Mouse (Mus musculus) ES-E14 (cell line): ENCODE measurements around the gene Fbln2. TPM values are rescaled to one million over a fixed set of nuclear protein-coding genes. Genes with fewer than 3 reads are reported as not detected.

Source experiments
- DNase-seq: peaks from one replicate; pipeline ENCODE4 v3.0.0-alpha.2; 2013; ENCODE audit warnings: low read depth, low spot score
- H3K27ac ChIP-seq: 2 replicates; pipeline ENCODE4 v1.5.1; 2012; ENCODE audit warnings: low read depth, mild to moderate bottlenecking, low read length, moderate library complexity, mixed read lengths; ENCODE audit not compliant: poor library complexity, insufficient read depth, severe bottlenecking
- H3K36me3 ChIP-seq: 2 replicates; pipeline ENCODE4 v1.6.1; 2012; ENCODE audit warnings: mild to moderate bottlenecking, low read length, moderate library complexity, mixed read lengths; ENCODE audit not compliant: control insufficient read depth, poor library complexity, insufficient read depth, severe bottlenecking
- H3K4me1 ChIP-seq, 2 experiments: fragments of 150-350 bp in 1 of 2; sonication (generic) in 1 of 2; 2 replicates each; pipeline ENCODE4 v1.6.1; 2012; ENCODE audit warnings: low read length in 2 of 2, mild to moderate bottlenecking in 1 of 2, mixed read lengths in 1 of 2; ENCODE audit not compliant: control insufficient read depth in 2 of 2, insufficient read depth in 2 of 2, poor library complexity in 1 of 2
- H3K4me3 ChIP-seq, 2 experiments: fragments of 150-350 bp in 1 of 2; sonication (generic) in 1 of 2; 2 replicates each; pipeline ENCODE4 v1.5.1; 2012; ENCODE audit warnings: low read length in 2 of 2, low read depth in 1 of 2, mild to moderate bottlenecking in 1 of 2, mixed read lengths in 1 of 2; ENCODE audit not compliant: insufficient read depth in 1 of 2, poor library complexity in 1 of 2, severe bottlenecking in 1 of 2
- H3K9ac ChIP-seq: 2 replicates; pipeline ENCODE4 v1.6.1; 2012; ENCODE audit warnings: low read depth, mild to moderate bottlenecking, low read length, mixed read lengths; ENCODE audit not compliant: poor library complexity, insufficient read depth, severe bottlenecking
- H3K9me3 ChIP-seq: fragments of 150-350 bp; sonication (generic); 2 replicates; pipeline ENCODE4 v1.6.1; 2012; ENCODE audit warnings: low read depth, mild to moderate bottlenecking, low read length; ENCODE audit not compliant: control insufficient read depth, insufficient read depth
- CHD2 ChIP-seq: IDR thresholded peaks from 2 replicates; pipeline ENCODE4 v1.6.1; 2014; ENCODE audit warnings: mild to moderate bottlenecking, low read depth, low read length, inconsistent platforms
- HCFC1 ChIP-seq: IDR thresholded peaks from 2 replicates; pipeline ENCODE4 v1.6.1; 2012; ENCODE audit warnings: low read length, inconsistent platforms, borderline replicate concordance; ENCODE audit not compliant: insufficient read depth
- MAFK ChIP-seq: IDR thresholded peaks from 2 replicates; pipeline ENCODE4 v1.6.1; 2014; ENCODE audit warnings: mild to moderate bottlenecking, low read depth, low read length, inconsistent platforms; ENCODE audit not compliant: insufficient read depth
- ZC3H11A ChIP-seq: IDR thresholded peaks from 2 replicates; pipeline ENCODE4 v1.6.1; 2012; ENCODE audit warnings: low read depth, mild to moderate bottlenecking, inconsistent platforms, low read length, borderline replicate concordance
- ZNF384 ChIP-seq: IDR thresholded peaks from 2 replicates; pipeline ENCODE4 v1.6.1; 2012; ENCODE audit warnings: low read depth, low read length, inconsistent platforms
- in situ Hi-C, 2 experiments: fragments of 600-800 bp; cut with MboI; formaldehyde crosslinking; loops; one replicate each; pipeline ENCODE4 v1.15.1; 2025; ENCODE audit warnings: low sequenced_read_pairs in 2 of 2, inconsistent platforms in 1 of 2; ENCODE audit not compliant: unreplicated experiment in 2 of 2
- total RNA-seq: library from RNA; depleted of rRNA; stranded (reverse); fragments of 300-350 nt; gene quantifications from 2 replicates; pipeline ENCODE4 v1.2.3, GENCODE M21; 2012

Fbln2 gene
- total RNA-seq, 1 experiment = 24.7 TPM

DNA sequence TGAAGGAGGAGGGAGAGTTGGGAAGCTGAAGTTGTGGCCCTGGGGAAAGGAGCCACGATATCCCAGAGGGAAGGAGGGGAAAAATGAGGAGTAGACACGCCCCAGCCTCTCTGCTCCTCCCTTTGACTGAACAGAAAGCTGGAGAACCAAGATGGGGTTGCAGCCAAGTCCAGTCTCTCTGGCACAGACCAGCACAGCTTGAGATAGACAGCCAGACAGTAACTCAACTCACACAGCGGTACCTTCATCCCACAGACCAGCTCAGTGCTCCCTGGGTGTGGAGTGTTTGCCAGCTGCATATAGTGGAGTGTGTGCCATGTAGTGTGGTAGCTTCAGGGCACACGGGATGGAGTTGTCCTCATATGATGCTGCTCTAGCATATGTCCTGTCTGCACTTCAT lies 16.7 kb downstream of the Fbln2 start:
- Histone ChIP-seq H3K4me1 (no peaks in the 10 kb centered on the region), H3K4me3 (no peak overlapping the region), H3K36me3 (no peaks in the 10 kb centered on the region), H3K9ac (no peak overlapping the region), H3K27ac (no peak overlapping the region), H3K9me3 (no peaks in the 10 kb centered on the region)
- no peak for TF ChIP-seq CHD2
- DNase-seq = no peak
- in situ Hi-C loops = no loop called here

DNA sequence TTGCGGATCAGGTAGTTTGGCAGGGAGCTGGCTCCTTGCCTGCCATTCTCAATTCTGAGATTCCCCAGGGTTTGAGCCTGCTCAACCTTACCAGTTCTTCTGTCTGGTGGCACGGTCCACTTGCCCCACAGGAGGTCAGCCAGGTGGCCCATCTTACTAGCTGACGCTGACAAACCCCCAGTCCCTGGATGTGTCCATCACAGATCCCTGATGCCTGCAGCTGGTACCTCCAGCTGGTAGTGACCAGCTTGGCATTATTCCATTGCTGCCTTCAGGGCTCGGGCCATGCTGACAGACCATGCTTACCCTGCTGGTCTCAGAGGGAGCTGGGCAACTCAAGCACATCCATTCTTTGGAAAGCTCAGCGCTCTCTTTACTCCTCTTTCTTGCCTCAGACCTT lies 18.7 kb downstream of the Fbln2 start:
- in situ Hi-C loops = no loop called here
- TF ChIP-seq ZC3H11A = no peak
- no peak for TF ChIP-seq ZNF384
- TF ChIP-seq HCFC1 = no peak
- TF ChIP-seq MAFK = no peak
- no peak for TF ChIP-seq CHD2
- Histone ChIP-seq H3K9ac (no peak overlapping the region), H3K27ac (no peak overlapping the region), H3K9me3 (no peaks in the 10 kb centered on the region), H3K4me3 (no peak overlapping the region), H3K4me1 (no peaks in the 10 kb centered on the region), H3K36me3 (no peaks in the 10 kb centered on the region)
- DNase-seq = no peak

DNA sequence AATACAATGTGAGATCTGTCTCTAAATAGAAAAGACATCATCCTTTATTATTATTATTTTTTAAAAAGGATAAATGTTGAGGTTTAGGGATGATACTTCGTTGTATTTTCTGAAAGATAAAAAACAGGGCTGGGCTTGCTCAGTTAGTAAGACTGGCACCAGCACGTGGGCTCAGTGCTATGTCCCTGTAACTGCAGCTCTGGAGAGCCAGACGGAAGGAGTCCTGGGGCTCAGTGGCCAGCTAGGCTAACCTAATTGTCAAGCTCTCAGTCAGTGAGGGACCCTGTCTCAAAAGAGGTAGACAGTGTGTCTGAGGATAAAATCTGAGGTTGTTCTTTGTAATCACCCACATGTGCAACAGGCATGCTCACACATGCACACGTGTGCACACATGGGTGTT lies 19.3 kb downstream of the Fbln2 start:
- Histone ChIP-seq H3K9me3 (no peaks in the 10 kb centered on the region), H3K27ac (no peak overlapping the region), H3K9ac (no peak overlapping the region), H3K4me3 (no peak overlapping the region), H3K4me1 (no peaks in the 10 kb centered on the region), H3K36me3 (no peaks in the 10 kb centered on the region)
- TF ChIP-seq CHD2 (no peak), MAFK (no peak)
- DNase-seq = no peak
- in situ Hi-C loops = no loop called here

DNA sequence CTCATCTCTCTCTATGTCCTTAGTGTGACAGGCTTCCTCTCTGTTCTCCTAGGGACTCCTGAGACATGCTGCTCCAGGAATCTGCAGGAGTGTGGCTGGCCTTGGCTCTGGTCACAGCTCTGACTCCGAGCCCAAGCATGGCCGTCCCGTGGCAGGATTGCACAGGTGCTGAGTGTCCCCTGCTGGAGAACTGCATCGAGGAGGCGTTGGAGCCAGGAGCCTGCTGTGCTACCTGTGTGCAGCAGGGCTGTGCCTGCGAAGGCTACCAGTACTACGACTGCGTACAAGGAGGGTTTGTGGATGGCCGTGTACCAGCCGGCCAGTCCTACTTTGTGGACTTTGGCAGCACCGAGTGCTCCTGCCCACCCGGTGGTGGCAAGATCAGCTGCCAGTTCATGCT lies 20.8 kb downstream of the Fbln2 start:
- no peak overlapping the region for H3K27ac ChIP-seq
- no peak overlapping the region for H3K4me3 ChIP-seq
- DNase-seq = no peak
- H3K36me3 ChIP-seq = no peaks in the 10 kb centered on the region
- in situ Hi-C loops = no loop called here
- no peak overlapping the region for H3K9ac ChIP-seq
- H3K9me3 ChIP-seq = no peaks in the 10 kb centered on the region
- H3K4me1 ChIP-seq = no peaks in the 10 kb centered on the region
- no peak for TF ChIP-seq ZC3H11A
- no peak for TF ChIP-seq MAFK
- TF ChIP-seq CHD2 = no peak
- TF ChIP-seq HCFC1 = no peak

DNA sequence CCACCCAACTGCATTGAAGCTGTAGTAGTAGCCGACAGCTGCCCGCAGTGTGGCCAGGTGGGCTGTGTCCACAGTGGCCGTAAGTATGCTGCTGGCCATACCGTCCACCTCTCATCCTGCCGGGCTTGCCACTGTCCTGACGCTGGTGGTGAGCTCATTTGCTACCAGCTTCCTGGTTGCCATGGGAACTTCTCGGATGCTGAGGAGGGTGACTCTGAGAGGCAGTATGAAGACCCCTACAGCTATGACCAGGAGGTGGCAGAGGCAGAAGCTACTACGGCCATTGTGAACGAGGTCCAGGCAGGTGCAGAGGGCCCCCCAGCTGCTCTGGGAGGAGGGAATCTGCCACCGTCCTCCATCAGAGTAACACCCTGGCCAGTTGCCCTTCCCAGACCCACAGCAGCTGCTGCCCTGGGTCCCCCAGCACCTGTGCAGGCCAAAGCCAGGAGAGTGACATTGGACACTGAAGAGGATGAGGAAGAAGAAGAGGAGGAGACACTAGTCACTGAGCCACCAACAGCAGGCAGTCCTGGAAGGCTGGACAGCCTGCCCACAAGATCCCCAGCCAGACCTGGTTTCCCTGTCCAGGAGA lies 21.3 kb downstream of the Fbln2 start:
- in situ Hi-C loops = no loop called here
- Histone ChIP-seq H3K9ac (no peak overlapping the region), H3K27ac (no peak overlapping the region), H3K4me3 (no peak overlapping the region), H3K9me3 (no peaks in the 10 kb centered on the region), H3K4me1 (no peaks in the 10 kb centered on the region), H3K36me3 (no peaks in the 10 kb centered on the region)
- DNase-seq = no peak
- TF ChIP-seq HCFC1 = no peak
- no peak for TF ChIP-seq MAFK
- no peak for TF ChIP-seq ZC3H11A
- TF ChIP-seq ZNF384 = no peak
- no peak for TF ChIP-seq CHD2
